Mouse (Mus musculus): Measurements from ENCODE around the gene Phrf1.

GRCm38 (mm10) chr7:141193348-141193856 lies 35.2 kb upstream of the Phrf1 start:
- TF ChIP-seq CTCF (IDR thresholded peaks at IDR 0.05; ENCODE audit: insufficient read depth, low read length) (no peak), POLR2A (IDR thresholded peaks at IDR 0.05; ENCODE audit: borderline replicate concordance, extremely low read depth, low read depth, low read length) (no peak)
